Mouse (Mus musculus) layer of hippocampus, postnatal 10 days (tissue): ENCODE measurements around the gene Kmt5c. TPM values are rescaled to one million over a fixed set of nuclear protein-coding genes. Genes with fewer than 3 reads are reported as not detected.

Experiments used
- DNase-seq, 2 experiments: peaks; one replicate each; pipeline ENCODE4 v3.0.0; 2021; ENCODE audit warnings: low spot score in 2 of 2
- long read RNA-seq: library from polyadenylated mRNA; stranded (forward); transcript quantifications from one replicate; pipeline ENCODE4 v2.0.0, GENCODE M21; 2023
- total RNA-seq, 2 experiments: library from RNA; stranded (reverse); gene quantifications; 2 replicates each; pipeline ENCODE4 v1.2.3; 2021

The Kmt5c gene
- total RNA-seq, result 10 to 100 TPM; 43.5 to 45.9 TPM
- long read RNA-seq, transcript Kmt5c-203 (9 exons, 2,177 nt), result major isoform, 5 of 10 reads
- long read RNA-seq, partial matches to known transcripts, result 2 of 10 reads
- long read RNA-seq, other reads (novel, unspliced or antisense), result 3 of 10 reads

GRCm38 (mm10) chr7:4739544-4740275 lies at the start of gene Kmt5c:
TSS of gene Kmt5c (plus strand) at chr7:4740115.
- peak; percentile 97 for DNase-seq

- DNase-seq, result peak; percentile 86 to 88
Observed at GRCm38 (mm10) chr7:4690387-4690786, 49.5 kb upstream of the Kmt5c start, which contains the start of gene Brsk1. TSS of gene Brsk1 (plus strand) at chr7:4690604.

- DNase-seq, result peak; percentile 37 to 52
Observed at GRCm38 (mm10) chr7:4690951-4691653, 48.8 kb upstream of the Kmt5c start.

GRCm38 (mm10) chr7:4693004-4693403 lies 46.9 kb upstream of the Kmt5c start:
- DNase-seq, result no peak

GRCm38 (mm10) chr7:4702334-4702733 lies 37.6 kb upstream of the Kmt5c start:
- no peak for DNase-seq

GRCm38 (mm10) chr7:4703195-4703594 lies 36.7 kb upstream of the Kmt5c start:
- no peak for DNase-seq

GRCm38 (mm10) chr7:4705098-4705497 lies 34.8 kb upstream of the Kmt5c start:
- peak; percentile 60 to 65 for DNase-seq

- DNase-seq, result no peak
Observed at GRCm38 (mm10) chr7:4712594-4712993, 27.3 kb upstream of the Kmt5c start.

- DNase-seq, result no peak
Observed at GRCm38 (mm10) chr7:4716955-4717354, 23.0 kb upstream of the Kmt5c start.

GRCm38 (mm10) chr7:4719276-4719675 lies 20.6 kb upstream of the Kmt5c start:
- no peak for DNase-seq

- peak in 1 of 2 experiments; percentile 34 for DNase-seq
Observed at GRCm38 (mm10) chr7:4723508-4723907, 16.4 kb upstream of the Kmt5c start.

- DNase-seq, result no peak
Observed at GRCm38 (mm10) chr7:4724359-4724758, 15.6 kb upstream of the Kmt5c start.

- DNase-seq, result no peak
Observed at GRCm38 (mm10) chr7:4725169-4725568, 14.7 kb upstream of the Kmt5c start, which contains the start of gene Tmem150b. TSS of gene Tmem150b (minus strand) at chr7:4725249.

GRCm38 (mm10) chr7:4731090-4731489 lies 8.8 kb upstream of the Kmt5c start:
- DNase-seq, result no peak

GRCm38 (mm10) chr7:4732968-4733392 lies 6.9 kb upstream of the Kmt5c start:
- no peak for DNase-seq

- no peak for DNase-seq
Observed at GRCm38 (mm10) chr7:4739041-4739543, 823 bp upstream of the Kmt5c start.

- no peak for DNase-seq
Observed at GRCm38 (mm10) chr7:4740309-4740727, 403 bp downstream of the Kmt5c start.

- DNase-seq, result peak; percentile 46 to 51
Observed at GRCm38 (mm10) chr7:4741151-4741550, 1.2 kb downstream of the Kmt5c start.

- no peak for DNase-seq
Observed at GRCm38 (mm10) chr7:4741672-4742481, 2.0 kb downstream of the Kmt5c start.

- DNase-seq, result no peak
Observed at GRCm38 (mm10) chr7:4742482-4742819, 2.5 kb downstream of the Kmt5c start.

GRCm38 (mm10) chr7:4743354-4743753 lies 3.4 kb downstream of the Kmt5c start:
- DNase-seq, result no peak
